8 mouse cellular contexts compared by ENCODE assay signal in the genomic region with DNA sequence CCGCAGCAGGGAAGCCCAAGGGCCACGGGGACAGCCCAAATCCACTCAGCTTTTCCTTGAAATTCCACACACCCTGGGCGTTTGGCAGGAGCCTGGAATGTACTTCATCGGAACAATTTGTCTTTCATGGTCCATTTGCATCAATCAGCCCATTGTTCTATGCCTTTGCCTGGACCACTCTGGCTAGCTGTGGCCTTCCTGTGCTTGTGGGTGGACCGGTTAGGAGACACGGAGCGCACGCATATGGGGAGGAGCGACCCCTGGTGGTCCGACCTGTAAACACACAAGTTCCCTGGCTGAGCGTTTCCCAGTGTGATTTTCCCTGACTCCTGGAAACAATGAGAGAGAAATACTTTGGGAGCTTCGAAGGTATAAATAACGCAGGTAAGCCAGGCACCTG. TPM values are rescaled to one million over a fixed set of nuclear protein-coding genes. Genes with fewer than 3 reads are reported as not detected.
DNase-seq lines count a peak whose midpoint lies in the region; ATAC-seq and TF ChIP-seq lines count a peak whose summit lies in the region.

No protein-coding gene starts in this region.

- no peaks in the 10 kb centered on the region for H3K79me3 ChIP-seq in C2C12 (ENCODE audit: low read depth)

- no peaks in the 10 kb centered on the region for H3K27me3 ChIP-seq in C2C12 (ENCODE audit: control insufficient read depth, insufficient read depth, insufficient read length)
- no peaks in the 10 kb centered on the region for H3K27me3 ChIP-seq in embryonic facial prominence, embryonic 13.5 days
- peaks cover 7% of the 10 kb centered on the region; the same call in 1 of the 2 replicates for H3K27me3 ChIP-seq in heart, embryonic 13.5 days (replicated peaks)
- no peaks in the 10 kb centered on the region for H3K27me3 ChIP-seq in kidney, embryonic 15.5 days
- no peaks in the 10 kb centered on the region for H3K27me3 ChIP-seq in liver, adult 2 months (ENCODE audit: control insufficient read depth, insufficient read depth, low read length)
- no peaks in the 10 kb centered on the region for H3K27me3 ChIP-seq in neural tube, embryonic 13.5 days

- no peak overlapping the region for H3K4me2 ChIP-seq in embryonic facial prominence, embryonic 13.5 days
- H3K4me2 ChIP-seq in heart, embryonic 13.5 days: no peak overlapping the region
- H3K4me2 ChIP-seq in kidney, embryonic 15.5 days: no peak overlapping the region
- no peak overlapping the region for H3K4me2 ChIP-seq in neural tube, embryonic 13.5 days

- DNase-seq in adrenal gland, postnatal 36 days: peak; percentile 78 to 87
- peak; percentile 18 for DNase-seq in liver, adult 2 months (ENCODE audit: extremely low read depth, low read depth, low spot score)
- peak; percentile 91 for DNase-seq in testis, postnatal 10 days (ENCODE audit: low spot score)

- no peak overlapping the region for H3K27ac ChIP-seq in embryonic facial prominence, embryonic 13.5 days
- no peak overlapping the region for H3K27ac ChIP-seq in heart, embryonic 13.5 days (replicated peaks)
- 0 out of 2 replicates have a peak overlapping the region, but pooled peaks have one; percentile 41 for H3K27ac ChIP-seq in kidney, embryonic 15.5 days
- H3K27ac ChIP-seq in liver, adult 2 months (replicated peaks; ENCODE audit: insufficient read depth, low read depth, low read length): no peak overlapping the region
- H3K27ac ChIP-seq in neural tube, embryonic 13.5 days (replicated peaks): no peak overlapping the region

- H3K4me1 ChIP-seq in embryonic facial prominence, embryonic 13.5 days: peaks cover 23% of the 10 kb centered on the region
- H3K4me1 ChIP-seq in heart, embryonic 13.5 days: peaks cover 39% of the 10 kb centered on the region
- H3K4me1 ChIP-seq in kidney, embryonic 15.5 days: peaks cover 53% of the 10 kb centered on the region
- no peaks in the 10 kb centered on the region; the same call in 1 of the 2 replicates for H3K4me1 ChIP-seq in liver, adult 2 months (ENCODE audit: control insufficient read depth, insufficient read depth, low read length)
- peaks cover 39% of the 10 kb centered on the region for H3K4me1 ChIP-seq in neural tube, embryonic 13.5 days (replicated peaks)

- H3K9me3 ChIP-seq in embryonic facial prominence, embryonic 13.5 days: no peaks in the 10 kb centered on the region
- no peaks in the 10 kb centered on the region for H3K9me3 ChIP-seq in heart, embryonic 13.5 days
- H3K9me3 ChIP-seq in kidney, embryonic 15.5 days (replicated peaks): no peaks in the 10 kb centered on the region
- H3K9me3 ChIP-seq in neural tube, embryonic 13.5 days: no peaks in the 10 kb centered on the region

- WGBS in embryonic facial prominence, embryonic 13.5 days: 10% methylated on average over 13 of the region's 13 CpGs
- WGBS in heart, embryonic 13.5 days: 13% methylated on average over 13 of the region's 13 CpGs
- 11% methylated on average over 13 of the region's 13 CpGs for WGBS in kidney, embryonic 15.5 days
- WGBS in liver, adult 2 months: 20% methylated on average over 13 of the region's 13 CpGs
- WGBS in neural tube, embryonic 13.5 days: 7% methylated on average over 13 of the region's 13 CpGs

- no peak overlapping the region for H3K4me3 ChIP-seq in C2C12 (ENCODE audit: insufficient read depth, poor library complexity, severe bottlenecking)
- no peak overlapping the region for H3K4me3 ChIP-seq in embryonic facial prominence, embryonic 13.5 days
- H3K4me3 ChIP-seq in heart, embryonic 13.5 days: no peak overlapping the region
- no peak overlapping the region for H3K4me3 ChIP-seq in kidney, embryonic 15.5 days (replicated peaks)
- no peak overlapping the region for H3K4me3 ChIP-seq in liver, adult 2 months (ENCODE audit: insufficient read depth, low read depth, low read length)
- H3K4me3 ChIP-seq in neural tube, embryonic 13.5 days: no peak overlapping the region

- H3K9ac ChIP-seq in embryonic facial prominence, embryonic 13.5 days: peak overlapping the region; percentile 7; the same call in 1 of the 2 replicates
- H3K9ac ChIP-seq in heart, embryonic 13.5 days: peak overlapping the region; percentile 69
- no peak overlapping the region for H3K9ac ChIP-seq in kidney, embryonic 15.5 days
- no peak overlapping the region for H3K9ac ChIP-seq in liver, adult 2 months (ENCODE audit: low read depth, low read length)
- peak overlapping the region; percentile 38; the same call in 1 of the 2 replicates for H3K9ac ChIP-seq in neural tube, embryonic 13.5 days

- H3ac ChIP-seq in C2C12 (ENCODE audit: control insufficient read depth, insufficient read length, low read depth): no peak overlapping the region

- ATAC-seq in embryonic facial prominence, embryonic 13.5 days (ENCODE audit: insufficient number of reproducible peaks, insufficient read depth, low FRiP score, low TSS enrichment, low read depth): peak; percentile 38
- ATAC-seq in heart, embryonic 13.5 days (ENCODE audit: extremely low read depth, insufficient number of reproducible peaks, low FRiP score, low TSS enrichment): no peak
- peak; percentile 26 for ATAC-seq in kidney, embryonic 15.5 days (replicated peaks; ENCODE audit: low FRiP score)
- ATAC-seq in neural tube, embryonic 13.5 days (ENCODE audit: low read depth): peak; percentile 80

- no peaks in the 10 kb centered on the region for H3K79me2 ChIP-seq in C2C12 (ENCODE audit: control insufficient read depth, insufficient read depth)
- no peaks in the 10 kb centered on the region for H3K79me2 ChIP-seq in liver, adult 2 months (ENCODE audit: control insufficient read depth, insufficient read depth, low read length)

- H3K36me3 ChIP-seq in C2C12 (ENCODE audit: control insufficient read depth, insufficient read depth): no peaks in the 10 kb centered on the region
- H3K36me3 ChIP-seq in embryonic facial prominence, embryonic 13.5 days: no peaks in the 10 kb centered on the region
- H3K36me3 ChIP-seq in heart, embryonic 13.5 days: no peaks in the 10 kb centered on the region
- no peaks in the 10 kb centered on the region for H3K36me3 ChIP-seq in kidney, embryonic 15.5 days
- H3K36me3 ChIP-seq in liver, adult 2 months (ENCODE audit: control insufficient read depth, insufficient read depth, low read length): no peaks in the 10 kb centered on the region
- no peaks in the 10 kb centered on the region for H3K36me3 ChIP-seq in neural tube, embryonic 13.5 days

- TF ChIP-seq POLR2A in liver, adult 2 months (IDR thresholded peaks at IDR 0.05; ENCODE audit: extremely low read depth, insufficient read depth, low read length): no peak

- TF ChIP-seq CTCF in C2C12 (IDR thresholded peaks at IDR 0.05; ENCODE audit: control insufficient read depth, insufficient read depth, insufficient read length): peak; percentile 80
- TF ChIP-seq CTCF in liver, adult 2 months (IDR thresholded peaks at IDR 0.05; ENCODE audit: low read depth, low read length): peak; percentile 94

TF ChIP-seq in C2C12, 6 proteins besides CTCF, POLR2A, EP300 and RAD21:
- TF ChIP-seq MYOG (IDR thresholded peaks at IDR 0.05; ENCODE audit: control insufficient read depth, extremely low read depth, insufficient read length) (no peak), USF1 (IDR thresholded peaks at IDR 0.05; ENCODE audit: low read depth) (no peak), FOSL1 (IDR thresholded peaks at IDR 0.05; ENCODE audit: insufficient read depth, low read length, poor library complexity, severe bottlenecking) (no peak)
TF ChIP-seq in C2C12: peak in this region for 0.

RNA-seq across cellular contexts. Expression of a gene that starts 2.0 kb away (rescaled TPM):
- 44.6 TPM for polyA plus RNA-seq in C2C12 (2012; fragmentation: generic; extraction: Trizol)
- total RNA-seq in adrenal gland, postnatal 36 days (2021): under 1 TPM in 1 of 2 experiments, not detected in 1; 0.33 TPM
- polyA plus RNA-seq in embryonic facial prominence, embryonic 13.5 days (2015; fragmentation: Nextera tagmentation; extraction: Ambion mirVana): 28.9 and 33.8 TPM in 2 replicates
- 3,602 and 4,207 TPM in 2 replicates for polyA plus RNA-seq in heart, embryonic 13.5 days (2015; fragmentation: Nextera tagmentation; extraction: Ambion mirVana)
- polyA plus RNA-seq in kidney, embryonic 15.5 days (2015; fragmentation: Nextera tagmentation; extraction: Ambion mirVana): 36.1 and 56.2 TPM in 2 replicates
- 0.46 TPM in 1 of 2 replicates, not detected in the other for total RNA-seq in liver, adult 2 months (2014; rRNA removed)
- polyA plus RNA-seq in liver, adult 2 months (2012; rRNA removed): 0.14 TPM in 1 of 2 replicates, not detected in the other
- polyA plus RNA-seq in neural tube, embryonic 13.5 days (2015; fragmentation: Nextera tagmentation; extraction: Ambion mirVana): 15.0 and 31.7 TPM in 2 replicates

RNA-seq across cellular contexts. Expression of a gene that starts 15.3 kb away (rescaled TPM):
- 318 TPM for polyA plus RNA-seq in C2C12 (2012; fragmentation: generic; extraction: Trizol)
- total RNA-seq in adrenal gland, postnatal 36 days (2021): 10 to 100 TPM; 45.8 to 51.9 TPM
- polyA plus RNA-seq in embryonic facial prominence, embryonic 13.5 days (2015; fragmentation: Nextera tagmentation; extraction: Ambion mirVana): 78.0 and 85.6 TPM in 2 replicates
- polyA plus RNA-seq in heart, embryonic 13.5 days (2015; fragmentation: Nextera tagmentation; extraction: Ambion mirVana): 67.1 and 75.3 TPM in 2 replicates
- polyA plus RNA-seq in kidney, embryonic 15.5 days (2015; fragmentation: Nextera tagmentation; extraction: Ambion mirVana): 79.5 and 86.2 TPM in 2 replicates
- total RNA-seq in liver, adult 2 months (2014; rRNA removed): 1.7 and 1.9 TPM in 2 replicates
- polyA plus RNA-seq in liver, adult 2 months (2012; rRNA removed): 0.62 and 1.8 TPM in 2 replicates
- polyA plus RNA-seq in neural tube, embryonic 13.5 days (2015; fragmentation: Nextera tagmentation; extraction: Ambion mirVana): 32.1 and 32.6 TPM in 2 replicates

RNA-seq across cellular contexts. Expression of a gene that starts 37.2 kb away (rescaled TPM):
- 0.48 TPM for polyA plus RNA-seq in C2C12 (2012; fragmentation: generic; extraction: Trizol)
- not detected for total RNA-seq in adrenal gland, postnatal 36 days (2021)
- polyA plus RNA-seq in embryonic facial prominence, embryonic 13.5 days (2015; fragmentation: Nextera tagmentation; extraction: Ambion mirVana): 13.2 and 13.6 TPM in 2 replicates
- polyA plus RNA-seq in heart, embryonic 13.5 days (2015; fragmentation: Nextera tagmentation; extraction: Ambion mirVana): 4.0 and 4.4 TPM in 2 replicates
- 21.7 and 22.1 TPM in 2 replicates for polyA plus RNA-seq in kidney, embryonic 15.5 days (2015; fragmentation: Nextera tagmentation; extraction: Ambion mirVana)
- 0.54 and 0.55 TPM in 2 replicates for total RNA-seq in liver, adult 2 months (2014; rRNA removed)
- polyA plus RNA-seq in liver, adult 2 months (2012; rRNA removed): 3.4 and 6.4 TPM in 2 replicates
- polyA plus RNA-seq in neural tube, embryonic 13.5 days (2015; fragmentation: Nextera tagmentation; extraction: Ambion mirVana): 0.40 and 0.73 TPM in 2 replicates

RNA-seq across cellular contexts. Expression of a gene that starts 54.9 kb away (rescaled TPM):
- 167 TPM for polyA plus RNA-seq in C2C12 (2012; fragmentation: generic; extraction: Trizol)
- total RNA-seq in adrenal gland, postnatal 36 days (2021): 1 to 10 TPM; 2.5 to 2.6 TPM
- 12.2 and 38.0 TPM in 2 replicates for polyA plus RNA-seq in embryonic facial prominence, embryonic 13.5 days (2015; fragmentation: Nextera tagmentation; extraction: Ambion mirVana)
- 5,554 and 6,221 TPM in 2 replicates for polyA plus RNA-seq in heart, embryonic 13.5 days (2015; fragmentation: Nextera tagmentation; extraction: Ambion mirVana)
- 22.2 and 39.9 TPM in 2 replicates for polyA plus RNA-seq in kidney, embryonic 15.5 days (2015; fragmentation: Nextera tagmentation; extraction: Ambion mirVana)
- total RNA-seq in liver, adult 2 months (2014; rRNA removed): 0.46 and 0.54 TPM in 2 replicates
- 0.06 and 0.09 TPM in 2 replicates for polyA plus RNA-seq in liver, adult 2 months (2012; rRNA removed)
- polyA plus RNA-seq in neural tube, embryonic 13.5 days (2015; fragmentation: Nextera tagmentation; extraction: Ambion mirVana): 10.9 and 22.7 TPM in 2 replicates

Comparison
In these comparisons a context has a peak if more than half of its experiments do, and no peak if none do; other contexts are left out.
1. DNase-seq: peak in every context shown above with its lines; median percentile 91 in testis, postnatal 10 days; 82 in adrenal gland, postnatal 36 days; 18 in liver, adult 2 months.
2. H3K9ac ChIP-seq: peak in embryonic facial prominence, embryonic 13.5 days (single experiment), heart, embryonic 13.5 days (single experiment) and neural tube, embryonic 13.5 days (single experiment); none in kidney, embryonic 15.5 days (single experiment) and liver, adult 2 months (single experiment).
3. RNA of a gene that starts 2.0 kb away (polyA plus RNA-seq): 3,602 to 4,207 TPM in heart, embryonic 13.5 days; 44.6 TPM in C2C12 (single experiment), 36.1 to 56.2 TPM in kidney, embryonic 15.5 days, 28.9 to 33.8 TPM in embryonic facial prominence, embryonic 13.5 days, 15.0 to 31.7 TPM in neural tube, embryonic 13.5 days and 0.14 TPM in liver, adult 2 months; every median in the first group is over 10 times any median in the second.
4. RNA of a gene that starts 15.3 kb away (polyA plus RNA-seq): 318 TPM in C2C12 (single experiment), 79.5 to 86.2 TPM in kidney, embryonic 15.5 days, 78.0 to 85.6 TPM in embryonic facial prominence, embryonic 13.5 days, 67.1 to 75.3 TPM in heart, embryonic 13.5 days and 32.1 to 32.6 TPM in neural tube, embryonic 13.5 days; 0.62 to 1.8 TPM in liver, adult 2 months; every median in the first group is over 10 times any median in the second.